Mouse (Mus musculus) left cerebral cortex, postnatal 10 days (tissue): ENCODE measurements around the gene Pbx1. TPM values are rescaled to one million over a fixed set of nuclear protein-coding genes. Genes with fewer than 3 reads are reported as not detected.

Experiments
- DNase-seq, 2 experiments: peaks; one replicate each; pipeline ENCODE4 v3.0.0; 2021 to 2022; ENCODE audit warnings: low spot score in 2 of 2, mixed read lengths in 1 of 2; ENCODE audit errors: extremely low spot score in 1 of 2
- intact Hi-C: fragments of 180-260 bp; cut with DNase I; formaldehyde crosslinking; loops from one replicate; pipeline ENCODE4 v1.15.1; 2025
- total RNA-seq, 2 experiments: library from RNA; stranded (reverse); gene quantifications; 2 replicates each; pipeline ENCODE4 v1.2.3; 2021

Pbx1 gene
- total RNA-seq, 2 experiments from 2014 or later = 164 to 181 TPM

GRCm38 (mm10) chr1:168094671-168095070 is 337.4 kb downstream of the Pbx1 start:
- intact Hi-C loops = loop anchor here (10.0 kb wide), 1 partner anchor 1260 kb away; no protein-coding TSS in a partner anchor
- DNase-seq = no peak

GRCm38 (mm10) chr1:168093044-168093443 is 339.0 kb downstream of the Pbx1 start:
- intact Hi-C loops = loop anchor here (10.0 kb wide), 1 partner anchor 1262 kb away; no protein-coding TSS in a partner anchor
- DNase-seq = peak; percentile 54 to 58

GRCm38 (mm10) chr1:168091627-168092026 is 340.4 kb downstream of the Pbx1 start:
- no peak for DNase-seq
- intact Hi-C loops = loop anchor here (10.0 kb wide), 1 partner anchor 1263 kb away; no protein-coding TSS in a partner anchor

- intact Hi-C loops = no loop called here
Measured at GRCm38 (mm10) chr1:168088680-168089079, 343.4 kb downstream of the Pbx1 start.

GRCm38 (mm10) chr1:168079394-168079767 is 352.7 kb downstream of the Pbx1 start:
- no peak for DNase-seq
- intact Hi-C loops = no loop called here

More at GRCm38 (mm10) chr1:168088680-168089079, 343.4 kb downstream of the Pbx1 start:
- no peak for DNase-seq

- no peak for DNase-seq
- intact Hi-C loops = no loop called here
Measured at GRCm38 (mm10) chr1:168078746-168079393, 353.2 kb downstream of the Pbx1 start.

GRCm38 (mm10) chr1:168071974-168072373 is 360.1 kb downstream of the Pbx1 start:
- intact Hi-C loops = no loop called here
- no peak for DNase-seq

GRCm38 (mm10) chr1:168070273-168070910 is 361.7 kb downstream of the Pbx1 start:
- DNase-seq = no peak

GRCm38 (mm10) chr1:168069740-168070139 is 362.3 kb downstream of the Pbx1 start:
- intact Hi-C loops = no loop called here

More at GRCm38 (mm10) chr1:168070273-168070910, 361.7 kb downstream of the Pbx1 start:
- intact Hi-C loops = no loop called here

More at GRCm38 (mm10) chr1:168069740-168070139, 362.3 kb downstream of the Pbx1 start:
- DNase-seq = no peak
